Mouse (Mus musculus): ENCODE measurements around the gene Otud5. TPM values are rescaled to one million over a fixed set of nuclear protein-coding genes. Genes with fewer than 3 reads are reported as not detected.
"Not testable (repeated sequence)": the region's sequence is repeated elsewhere in the genome, so short reads cannot be mapped to it uniquely, and the experiment has no call there.

The Otud5 gene
- polyA plus RNA-seq (2012; rRNA removed) (71.3 and 76.3 TPM in 2 replicates), polyA plus RNA-seq (2014; fragmentation: Nextera tagmentation; extraction: Ambion mirVana) (38.3 and 38.7 TPM in 2 replicates)

- Histone ChIP-seq H3K9me3 (ENCODE audit: control insufficient read depth, low read length) (no peaks in the 10 kb centered on the region), H3K4me1 (ENCODE audit: control insufficient read depth, insufficient read depth, low read length) (no peaks in the 10 kb centered on the region), H3K4me2 (replicated peaks; ENCODE audit: low read depth, low read length, severe bottlenecking) (peak within 1 kb of the TSS; percentile 65), H3K9ac (ENCODE audit: low read depth, low read length, severe bottlenecking) (peak within 1 kb of the TSS; percentile 79), H3K36me3 (ENCODE audit: control insufficient read depth, insufficient read depth, low read length) (no peaks in the 10 kb centered on the region), H3K4me3 (replicated peaks; ENCODE audit: low read length) (peak within 1 kb of the TSS; percentile 63), H3K27me3 (ENCODE audit: control insufficient read depth, insufficient read depth, low read length) (no peaks in the 10 kb centered on the region), H3K27ac (replicated peaks; ENCODE audit: low read depth, low read length) (peak within 1 kb of the TSS; percentile 87)
- peak; percentile 93 for DNase-seq (ENCODE audit: low spot score)
- peak; percentile 97 for ATAC-seq (ENCODE audit: low FRiP score, low read depth)
- 23% methylated on average over 61 of the region's 74 CpGs for WGBS
- no peak for TF ChIP-seq POLR2A (IDR thresholded peaks at IDR 0.05; ENCODE audit: borderline replicate concordance, extremely low read depth, insufficient read depth, insufficient read length)
Observed at GRCm38 (mm10) chrX:7841163-7842162, at the start of gene Otud5. Gene Otud5, plus strand, starts transcription at chrX:7841364.

GRCm38 (mm10) chrX:7793361-7793760 is 47.8 kb upstream of the Otud5 start:
- Histone ChIP-seq H3K9ac (ENCODE audit: low read depth, low read length, severe bottlenecking) (no peak overlapping the region), H3K4me1 (ENCODE audit: control insufficient read depth, insufficient read depth, low read length) (peaks cover 2% of the 10 kb centered on the region; the same call in 1 of the 2 replicates), H3K27me3 (ENCODE audit: control insufficient read depth, insufficient read depth, low read length) (no peaks in the 10 kb centered on the region), H3K4me3 (replicated peaks; ENCODE audit: low read length) (no peak overlapping the region), H3K9me3 (ENCODE audit: control insufficient read depth, low read length) (no peaks in the 10 kb centered on the region), H3K36me3 (ENCODE audit: control insufficient read depth, insufficient read depth, low read length) (0 out of 2 replicates have a peak, but pooled peaks cover 2% of the 10 kb centered on the region), H3K4me2 (replicated peaks; ENCODE audit: low read depth, low read length, severe bottlenecking) (no peak overlapping the region), H3K27ac (replicated peaks; ENCODE audit: low read depth, low read length) (no peak overlapping the region)
- DNase-seq (ENCODE audit: low spot score) (no peak), ATAC-seq (ENCODE audit: low FRiP score, low read depth) (no peak)
- 49% methylated on average over 3 of the region's 3 CpGs for WGBS
- no peak for TF ChIP-seq POLR2A (IDR thresholded peaks at IDR 0.05; ENCODE audit: borderline replicate concordance, extremely low read depth, insufficient read depth, insufficient read length)

GRCm38 (mm10) chrX:7795016-7795415 is 46.1 kb upstream of the Otud5 start:
- 17% methylated on average over 7 of the region's 7 CpGs for WGBS

GRCm38 (mm10) chrX:7797327-7797726 is 43.8 kb upstream of the Otud5 start:
- Histone ChIP-seq H3K36me3 (ENCODE audit: control insufficient read depth, insufficient read depth, low read length) (peaks cover 12% of the 10 kb centered on the region; the same call in 1 of the 2 replicates), H3K4me3 (replicated peaks; ENCODE audit: low read length) (no peak overlapping the region), H3K27ac (replicated peaks; ENCODE audit: low read depth, low read length) (no peak overlapping the region), H3K9me3 (ENCODE audit: control insufficient read depth, low read length) (no peaks in the 10 kb centered on the region), H3K9ac (ENCODE audit: low read depth, low read length, severe bottlenecking) (no peak overlapping the region), H3K4me2 (replicated peaks; ENCODE audit: low read depth, low read length, severe bottlenecking) (no peak overlapping the region), H3K4me1 (ENCODE audit: control insufficient read depth, insufficient read depth, low read length) (no peaks in the 10 kb centered on the region), H3K27me3 (ENCODE audit: control insufficient read depth, insufficient read depth, low read length) (no peaks in the 10 kb centered on the region)
- DNase-seq (ENCODE audit: low spot score) (no peak), ATAC-seq (ENCODE audit: low FRiP score, low read depth) (no peak)
- no peak for TF ChIP-seq POLR2A (IDR thresholded peaks at IDR 0.05; ENCODE audit: borderline replicate concordance, extremely low read depth, insufficient read depth, insufficient read length)
- 79% methylated on average over 3 of the region's 3 CpGs for WGBS

More at GRCm38 (mm10) chrX:7795016-7795415, 46.1 kb upstream of the Otud5 start:
- TF ChIP-seq POLR2A (IDR thresholded peaks at IDR 0.05; ENCODE audit: borderline replicate concordance, extremely low read depth, insufficient read depth, insufficient read length) = no peak
- no peak overlapping the region for H3K4me3 ChIP-seq (replicated peaks; ENCODE audit: low read length)
- no peaks in the 10 kb centered on the region for H3K9me3 ChIP-seq (ENCODE audit: control insufficient read depth, low read length)
- no peak overlapping the region for H3K9ac ChIP-seq (ENCODE audit: low read depth, low read length, severe bottlenecking)
- H3K27me3 ChIP-seq (ENCODE audit: control insufficient read depth, insufficient read depth, low read length) = no peaks in the 10 kb centered on the region
- ATAC-seq (ENCODE audit: low FRiP score, low read depth) (no peak), DNase-seq (ENCODE audit: low spot score) (peak; percentile 57)
- no peak overlapping the region for H3K27ac ChIP-seq (replicated peaks; ENCODE audit: low read depth, low read length)
- no peak overlapping the region for H3K4me2 ChIP-seq (replicated peaks; ENCODE audit: low read depth, low read length, severe bottlenecking)
- peaks cover 2% of the 10 kb centered on the region; the same call in 1 of the 2 replicates for H3K4me1 ChIP-seq (ENCODE audit: control insufficient read depth, insufficient read depth, low read length)
- H3K36me3 ChIP-seq (ENCODE audit: control insufficient read depth, insufficient read depth, low read length) = 0 out of 2 replicates have a peak, but pooled peaks cover 2% of the 10 kb centered on the region

GRCm38 (mm10) chrX:7802157-7802556 is 39.0 kb upstream of the Otud5 start:
- not testable (repeated sequence) for H3K4me3 ChIP-seq (replicated peaks; ENCODE audit: low read length); H3K27ac ChIP-seq (replicated peaks; ENCODE audit: low read depth, low read length); H3K9ac ChIP-seq (ENCODE audit: low read depth, low read length, severe bottlenecking); H3K4me1 ChIP-seq (ENCODE audit: control insufficient read depth, insufficient read depth, low read length); H3K4me2 ChIP-seq (replicated peaks; ENCODE audit: low read depth, low read length, severe bottlenecking); H3K27me3 ChIP-seq (ENCODE audit: control insufficient read depth, insufficient read depth, low read length); ATAC-seq (ENCODE audit: low FRiP score, low read depth); DNase-seq (ENCODE audit: low spot score); H3K9me3 ChIP-seq (ENCODE audit: control insufficient read depth, low read length)
- 93% methylated on average over 2 of the region's 2 CpGs for WGBS
- peaks cover 21% of the 10 kb centered on the region for H3K36me3 ChIP-seq (ENCODE audit: control insufficient read depth, insufficient read depth, low read length)

GRCm38 (mm10) chrX:7815016-7815415 is 26.1 kb upstream of the Otud5 start:
- H3K27me3 ChIP-seq (ENCODE audit: control insufficient read depth, insufficient read depth, low read length); H3K4me3 ChIP-seq (replicated peaks; ENCODE audit: low read length); H3K9me3 ChIP-seq (ENCODE audit: control insufficient read depth, low read length); H3K4me1 ChIP-seq (ENCODE audit: control insufficient read depth, insufficient read depth, low read length); DNase-seq (ENCODE audit: low spot score); H3K9ac ChIP-seq (ENCODE audit: low read depth, low read length, severe bottlenecking); H3K27ac ChIP-seq (replicated peaks; ENCODE audit: low read depth, low read length); ATAC-seq (ENCODE audit: low FRiP score, low read depth); H3K4me2 ChIP-seq (replicated peaks; ENCODE audit: low read depth, low read length, severe bottlenecking): not testable (repeated sequence)
- H3K36me3 ChIP-seq (ENCODE audit: control insufficient read depth, insufficient read depth, low read length) = peaks cover 19% of the 10 kb centered on the region
- WGBS = 58% methylated on average over 7 of the region's 8 CpGs
